Mouse (Mus musculus): ENCODE data around the gene Kcnmb2. TPM values are rescaled to one million over a fixed set of nuclear protein-coding genes. Genes with fewer than 3 reads are reported as not detected.

Kcnmb2 gene
- polyA plus RNA-seq, 1 experiment from 2014 or later: 14.5 TPM

DNA sequence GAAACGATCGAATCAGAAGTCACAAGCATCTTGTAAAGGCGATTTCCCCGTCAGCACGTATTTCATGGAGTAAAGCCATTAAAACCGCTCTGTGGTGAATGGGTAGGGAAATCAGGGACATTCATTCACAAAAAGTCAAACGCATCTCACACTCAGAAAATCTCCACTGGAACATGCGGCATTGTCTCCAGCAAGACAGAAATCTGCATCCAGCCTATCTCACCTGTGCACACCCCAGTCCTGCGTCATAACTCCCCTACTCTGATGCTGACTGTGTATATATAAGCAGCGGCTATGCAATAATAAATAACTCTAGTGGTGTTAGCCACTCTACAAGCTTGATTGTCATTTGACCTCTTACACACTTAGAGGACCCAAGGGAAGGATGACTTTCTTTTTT lies 199.1 kb downstream of the Kcnmb2 start:
- no peak for ATAC-seq (ENCODE audit: low FRiP score)
- H3K9me3 ChIP-seq: no peaks in the 10 kb centered on the region
- H3K27me3 ChIP-seq: no peaks in the 10 kb centered on the region
- H3K4me2 ChIP-seq: no peak overlapping the region
- H3K4me3 ChIP-seq: no peak overlapping the region
- 84% methylated on average over 10 of the region's 10 CpGs for WGBS
- H3K27ac ChIP-seq: no peak overlapping the region
- H3K4me1 ChIP-seq (replicated peaks): no peaks in the 10 kb centered on the region
- H3K9ac ChIP-seq: no peak overlapping the region
- H3K36me3 ChIP-seq: no peaks in the 10 kb centered on the region

DNA sequence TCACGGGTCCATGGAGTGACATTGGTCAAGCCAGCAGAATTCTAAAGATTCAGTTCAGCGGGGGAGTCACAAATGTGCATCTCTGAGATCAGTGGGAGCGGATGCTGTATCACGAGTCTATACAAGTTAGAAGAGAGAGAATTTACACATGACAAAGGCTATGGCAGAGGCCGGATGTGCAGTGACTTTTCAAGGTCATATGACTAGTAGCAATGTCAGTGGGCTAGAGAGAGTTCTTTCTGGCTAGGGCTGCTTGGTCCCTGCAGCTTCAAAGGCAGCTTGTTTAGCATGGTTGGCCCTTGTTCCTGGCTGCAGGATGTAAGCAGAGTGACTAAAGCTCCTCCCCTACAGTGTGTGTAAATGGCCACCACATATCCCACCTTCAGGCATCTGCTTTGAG lies 217.5 kb downstream of the Kcnmb2 start:
- no peak overlapping the region for H3K4me2 ChIP-seq
- no peak overlapping the region for H3K9ac ChIP-seq
- H3K36me3 ChIP-seq: no peaks in the 10 kb centered on the region
- H3K4me1 ChIP-seq (replicated peaks): no peaks in the 10 kb centered on the region
- no peaks in the 10 kb centered on the region for H3K9me3 ChIP-seq
- ATAC-seq (ENCODE audit: low FRiP score): no peak
- H3K27ac ChIP-seq: no peak overlapping the region
- H3K4me3 ChIP-seq: no peak overlapping the region
- no peaks in the 10 kb centered on the region for H3K27me3 ChIP-seq
- WGBS: 89% methylated on average over 5 of the region's 5 CpGs

DNA sequence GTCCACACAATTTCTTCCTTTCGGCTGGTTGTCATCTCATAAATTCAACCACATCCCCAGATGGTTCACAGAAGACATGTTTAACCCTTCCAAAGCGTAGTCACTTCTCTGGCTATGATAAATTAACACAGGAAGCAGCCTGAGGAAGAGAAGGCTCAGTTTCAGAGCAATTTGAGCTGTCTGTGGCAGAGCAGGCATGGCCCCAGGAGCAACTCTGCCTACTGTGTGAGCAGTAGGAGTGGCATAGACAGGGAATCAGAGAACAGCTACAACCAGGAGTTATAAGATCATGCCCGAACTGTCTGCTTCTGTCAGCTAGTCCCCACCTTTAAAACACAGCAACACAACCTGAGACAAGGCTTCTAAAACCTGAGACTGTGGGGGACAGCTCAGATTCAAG lies 219.4 kb downstream of the Kcnmb2 start:
- no peak overlapping the region for H3K4me3 ChIP-seq
- no peaks in the 10 kb centered on the region for H3K4me1 ChIP-seq (replicated peaks)
- no peaks in the 10 kb centered on the region for H3K36me3 ChIP-seq
- no peak overlapping the region for H3K9ac ChIP-seq
- no peaks in the 10 kb centered on the region for H3K9me3 ChIP-seq
- WGBS: 65% methylated on average over 3 of the region's 3 CpGs
- H3K27me3 ChIP-seq: no peaks in the 10 kb centered on the region
- no peak overlapping the region for H3K4me2 ChIP-seq
- no peak for ATAC-seq (ENCODE audit: low FRiP score)
- no peak overlapping the region for H3K27ac ChIP-seq

DNA sequence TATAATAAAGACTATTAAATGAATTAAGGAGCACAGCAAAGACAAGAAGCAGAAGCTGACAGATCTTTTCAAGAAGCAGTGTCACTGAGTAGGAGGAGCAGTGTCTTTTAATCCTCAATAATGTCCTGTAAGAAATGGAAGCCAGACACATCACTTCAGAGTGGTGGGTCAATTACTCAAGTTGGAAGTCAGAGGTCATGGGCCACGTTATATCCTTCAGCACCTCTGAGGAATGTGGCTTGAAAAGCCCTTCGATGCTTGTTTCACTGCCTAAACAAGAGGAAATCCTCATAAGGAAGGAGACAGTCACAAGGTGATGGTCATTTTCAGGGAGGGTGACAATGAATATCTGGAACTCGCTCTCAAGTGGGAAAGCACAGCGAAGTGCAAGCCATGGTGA lies 223.1 kb downstream of the Kcnmb2 start:
- H3K36me3 ChIP-seq: no peaks in the 10 kb centered on the region
- no peak overlapping the region for H3K27ac ChIP-seq
- WGBS: 57% methylated on average over 4 of the region's 4 CpGs
- H3K4me2 ChIP-seq: no peak overlapping the region
- no peak for ATAC-seq (ENCODE audit: low FRiP score)
- H3K4me1 ChIP-seq (replicated peaks): peaks cover 7% of the 10 kb centered on the region
- no peak overlapping the region for H3K9ac ChIP-seq
- H3K4me3 ChIP-seq: no peak overlapping the region
- H3K27me3 ChIP-seq: no peaks in the 10 kb centered on the region
- H3K9me3 ChIP-seq: peaks cover 3% of the 10 kb centered on the region; the same call in 1 of the 2 replicates

DNA sequence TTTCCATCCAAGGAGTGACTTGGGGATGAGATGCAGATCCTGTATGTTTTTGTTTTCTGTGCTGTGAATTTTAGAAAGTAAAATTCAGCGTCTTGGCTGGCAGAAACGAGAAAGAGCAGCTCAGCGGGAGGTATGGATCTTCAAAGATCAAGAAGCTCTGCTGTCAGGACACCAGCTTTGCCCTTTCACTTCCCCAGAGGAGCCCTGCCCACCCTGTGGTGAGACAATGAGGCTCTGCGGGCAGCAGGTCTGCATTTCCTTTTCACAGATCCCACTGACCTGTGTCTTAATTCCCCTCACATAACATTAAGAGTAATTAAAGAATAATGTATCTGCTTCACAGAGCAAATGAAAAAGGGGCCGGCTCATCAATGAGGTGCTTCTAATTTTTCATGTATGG lies 226.1 kb downstream of the Kcnmb2 start:
- Histone ChIP-seq H3K4me3 (no peak overlapping the region), H3K9ac (no peak overlapping the region), H3K4me2 (no peak overlapping the region), H3K4me1 (replicated peaks) (peaks cover 7% of the 10 kb centered on the region), H3K36me3 (no peaks in the 10 kb centered on the region), H3K9me3 (peaks cover 3% of the 10 kb centered on the region; the same call in 1 of the 2 replicates), H3K27ac (no peak overlapping the region), H3K27me3 (no peaks in the 10 kb centered on the region)
- ATAC-seq (ENCODE audit: low FRiP score): no peak
- WGBS: 1% methylated on average over 5 of the region's 5 CpGs

DNA sequence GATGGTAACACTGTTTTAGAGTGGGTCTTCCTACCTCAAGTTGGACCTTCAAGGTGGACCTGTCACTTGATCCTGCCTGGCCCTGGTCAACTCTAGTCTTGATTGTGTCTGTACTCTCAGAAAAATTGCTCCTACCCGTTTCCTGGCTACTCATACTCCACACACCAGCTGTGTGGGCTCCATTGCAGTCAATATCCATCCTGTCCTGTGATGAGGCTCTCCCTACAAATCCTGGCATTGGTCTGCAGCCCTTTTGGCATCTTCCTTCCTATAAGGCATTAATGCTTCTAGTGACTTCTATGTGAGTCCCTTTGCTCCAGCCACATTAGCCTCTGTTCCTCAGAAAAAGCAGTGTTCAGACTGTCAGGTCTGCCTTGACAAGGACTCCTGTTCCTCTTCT lies 228.4 kb downstream of the Kcnmb2 start:
- H3K4me1 ChIP-seq (replicated peaks): peaks cover 7% of the 10 kb centered on the region
- no peaks in the 10 kb centered on the region for H3K27me3 ChIP-seq
- H3K4me2 ChIP-seq: no peak overlapping the region
- no peak overlapping the region for H3K4me3 ChIP-seq
- H3K9me3 ChIP-seq: peaks cover 3% of the 10 kb centered on the region; the same call in 1 of the 2 replicates
- no peak overlapping the region for H3K9ac ChIP-seq
- no peaks in the 10 kb centered on the region for H3K36me3 ChIP-seq
- no peak for ATAC-seq (ENCODE audit: low FRiP score)
- WGBS: 71% methylated on average over 1 of the region's 1 CpGs
- no peak overlapping the region for H3K27ac ChIP-seq

DNA sequence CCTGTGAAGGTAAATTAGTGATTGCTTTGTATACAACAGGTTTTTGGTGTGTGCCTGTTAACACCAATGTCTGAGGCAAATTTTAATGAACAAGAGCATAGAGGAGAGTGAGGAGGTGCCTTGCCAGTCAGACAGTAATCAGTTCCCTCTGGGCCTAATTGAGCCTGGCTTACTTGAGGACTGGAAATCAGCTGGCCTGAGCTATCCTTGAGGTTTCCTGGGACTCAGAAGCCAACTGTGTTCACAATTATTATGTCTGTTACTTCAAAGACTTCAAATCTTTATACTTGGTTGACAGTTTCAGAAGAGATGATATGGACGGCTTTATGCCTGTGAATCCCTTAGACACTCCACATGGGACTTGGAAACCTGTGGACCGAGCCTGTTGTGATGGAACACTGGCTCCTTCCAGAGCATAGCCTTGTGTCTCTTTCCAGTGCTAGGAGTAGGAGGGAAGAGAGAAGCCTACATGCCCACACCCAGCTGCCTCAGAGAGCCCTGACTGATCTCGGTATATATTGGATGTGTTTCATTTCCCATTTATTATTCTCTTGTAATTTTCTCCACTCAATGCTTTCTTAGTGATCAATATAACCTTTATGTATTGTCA lies 230.2 kb downstream of the Kcnmb2 start:
- no peaks in the 10 kb centered on the region for H3K36me3 ChIP-seq
- ATAC-seq (ENCODE audit: low FRiP score): no peak
- H3K4me1 ChIP-seq (replicated peaks): peaks cover 7% of the 10 kb centered on the region
- H3K9me3 ChIP-seq: no peaks in the 10 kb centered on the region
- H3K27ac ChIP-seq: no peak overlapping the region
- 79% methylated on average over 3 of the region's 3 CpGs for WGBS
- no peak overlapping the region for H3K4me3 ChIP-seq
- no peak overlapping the region for H3K9ac ChIP-seq
- H3K4me2 ChIP-seq: no peak overlapping the region
- no peaks in the 10 kb centered on the region for H3K27me3 ChIP-seq

DNA sequence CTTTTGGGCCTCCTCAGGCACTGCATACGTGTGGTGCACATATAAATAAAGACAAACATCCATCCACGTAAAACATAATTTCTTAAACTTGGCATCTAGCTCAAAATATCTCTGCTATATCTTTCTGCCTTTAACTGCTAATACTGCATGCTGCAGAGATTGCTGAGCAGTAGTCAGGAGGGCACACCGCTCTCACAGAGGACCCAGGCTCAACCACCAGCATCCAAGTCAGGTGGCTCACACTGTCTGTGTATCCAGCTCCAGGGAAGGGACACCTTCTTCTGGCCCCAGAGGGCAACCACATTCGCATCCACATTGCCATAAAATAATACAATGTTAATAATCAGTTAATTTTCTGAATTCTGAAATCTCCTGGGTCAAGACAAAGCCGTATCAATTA lies 241.9 kb downstream of the Kcnmb2 start:
- Histone ChIP-seq H3K4me2 (no peak overlapping the region), H3K4me3 (no peak overlapping the region), H3K36me3 (no peaks in the 10 kb centered on the region), H3K4me1 (replicated peaks) (no peaks in the 10 kb centered on the region), H3K27ac (no peak overlapping the region), H3K27me3 (no peaks in the 10 kb centered on the region), H3K9me3 (no peaks in the 10 kb centered on the region), H3K9ac (no peak overlapping the region)
- ATAC-seq (ENCODE audit: low FRiP score): no peak
- 90% methylated on average over 5 of the region's 5 CpGs for WGBS

DNA sequence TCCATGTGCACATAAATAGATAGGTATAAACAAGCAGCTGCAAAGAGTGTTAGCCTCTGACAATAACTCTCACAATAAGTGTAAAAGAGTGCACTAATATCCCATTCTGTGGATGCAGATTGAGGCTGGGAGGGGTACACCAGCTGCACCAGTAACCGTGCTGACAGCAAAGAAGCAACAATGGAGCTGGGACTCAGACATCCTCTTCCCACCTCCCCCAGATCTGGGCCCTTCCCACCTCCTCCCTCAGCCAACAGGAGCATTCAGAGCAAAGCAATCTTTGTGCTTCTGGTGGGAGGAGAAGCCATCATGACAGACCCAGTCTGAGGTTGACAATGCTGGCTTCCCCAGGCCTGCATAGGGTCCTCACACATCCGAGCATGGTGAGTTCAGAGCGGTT lies 242.3 kb downstream of the Kcnmb2 start:
- Histone ChIP-seq H3K4me2 (no peak overlapping the region), H3K27me3 (no peaks in the 10 kb centered on the region), H3K9ac (no peak overlapping the region), H3K27ac (no peak overlapping the region), H3K4me1 (replicated peaks) (no peaks in the 10 kb centered on the region), H3K9me3 (no peaks in the 10 kb centered on the region), H3K4me3 (no peak overlapping the region), H3K36me3 (no peaks in the 10 kb centered on the region)
- WGBS: 57% methylated on average over 3 of the region's 3 CpGs
- ATAC-seq (ENCODE audit: low FRiP score): no peak

DNA sequence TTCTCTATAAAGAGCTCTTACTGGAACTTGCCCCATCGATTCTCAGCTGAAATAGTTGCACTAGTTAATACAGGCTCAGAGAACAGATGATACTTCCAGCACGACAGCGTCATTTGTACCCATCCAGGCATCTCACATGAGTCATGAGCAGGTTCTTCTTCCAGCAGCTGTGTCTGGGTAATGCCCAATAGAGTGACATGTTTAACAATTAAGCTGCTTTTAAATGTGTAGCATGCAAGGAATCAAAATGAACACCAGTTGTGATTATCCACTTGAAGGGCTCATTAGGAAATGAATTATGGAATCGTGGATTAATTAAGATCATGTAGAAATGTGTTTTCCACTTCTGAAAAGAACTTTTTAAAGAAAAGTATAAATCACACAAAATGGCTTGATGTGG lies 245.4 kb downstream of the Kcnmb2 start:
- ATAC-seq (ENCODE audit: low FRiP score): no peak
- Histone ChIP-seq H3K36me3 (no peaks in the 10 kb centered on the region), H3K9ac (no peak overlapping the region), H3K4me3 (no peak overlapping the region), H3K9me3 (no peaks in the 10 kb centered on the region), H3K27ac (no peak overlapping the region), H3K4me2 (no peak overlapping the region), H3K4me1 (replicated peaks) (peaks cover 7% of the 10 kb centered on the region; the same call in 1 of the 2 replicates), H3K27me3 (no peaks in the 10 kb centered on the region)
- WGBS: 83% methylated on average over 4 of the region's 4 CpGs

DNA sequence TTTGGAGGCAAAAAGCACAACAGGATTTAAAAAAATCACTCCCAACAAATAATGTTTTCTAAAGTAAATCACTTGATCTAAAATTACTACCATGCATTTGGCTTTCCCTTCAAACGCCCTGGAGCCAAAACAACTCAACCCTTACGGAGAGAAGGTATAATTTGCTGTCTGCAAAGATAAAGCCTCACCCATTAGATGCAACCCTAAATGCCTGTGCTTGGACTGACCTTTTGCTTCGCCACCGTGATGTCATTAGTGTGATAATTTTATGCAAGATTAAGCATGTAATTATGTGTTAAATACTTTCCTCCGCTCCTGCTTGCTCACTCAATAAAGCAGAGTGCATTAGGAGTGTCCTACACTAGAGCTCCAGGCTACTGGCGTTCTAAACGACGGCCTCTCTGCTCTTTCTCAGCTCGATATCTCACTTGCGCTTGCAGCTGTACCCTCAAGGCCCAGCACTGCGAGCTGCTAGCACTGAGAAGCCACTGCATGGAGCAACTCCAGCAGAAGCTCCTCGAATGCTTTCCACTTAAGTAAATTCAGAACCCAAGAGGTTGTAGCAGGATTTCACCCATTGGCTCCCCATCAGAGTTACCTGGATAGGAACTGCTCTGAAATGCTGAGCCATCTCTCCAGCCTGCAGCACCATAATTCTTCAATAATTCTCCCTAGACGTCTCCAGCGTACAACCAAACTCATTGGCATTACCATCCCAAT lies 247.7 kb downstream of the Kcnmb2 start:
- 51% methylated on average over 14 of the region's 14 CpGs for WGBS
- Histone ChIP-seq H3K27ac (0 out of 2 replicates have a peak overlapping the region, but pooled peaks have one; percentile 52), H3K36me3 (no peaks in the 10 kb centered on the region), H3K27me3 (no peaks in the 10 kb centered on the region), H3K4me1 (replicated peaks) (peaks cover 7% of the 10 kb centered on the region; the same call in 1 of the 2 replicates), H3K4me2 (no peak overlapping the region), H3K9ac (no peak overlapping the region), H3K9me3 (no peaks in the 10 kb centered on the region), H3K4me3 (no peak overlapping the region)
- ATAC-seq (ENCODE audit: low FRiP score): peak; percentile 73

DNA sequence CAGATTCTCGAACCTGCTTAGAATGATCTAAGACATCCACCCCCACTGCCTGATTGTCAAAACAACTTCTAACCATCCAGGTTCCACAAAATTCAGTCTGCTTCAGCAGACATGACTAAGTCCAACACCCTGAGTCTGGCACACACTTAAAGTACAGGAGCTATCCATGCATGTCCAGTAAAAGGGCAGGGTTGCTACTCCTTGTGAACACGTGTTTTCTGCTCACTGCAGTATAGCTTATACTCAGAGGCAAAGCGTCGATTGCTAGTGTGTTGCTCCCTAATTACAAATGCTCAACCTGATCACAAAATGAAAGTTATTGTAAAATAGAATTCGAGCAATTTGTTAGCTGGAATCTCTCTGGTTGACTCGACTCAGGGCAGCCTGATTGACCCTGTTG lies 278.2 kb downstream of the Kcnmb2 start:
- 80% methylated on average over 6 of the region's 6 CpGs for WGBS
- H3K36me3 ChIP-seq: no peaks in the 10 kb centered on the region
- no peaks in the 10 kb centered on the region for H3K27me3 ChIP-seq
- H3K4me2 ChIP-seq: no peak overlapping the region
- 0 out of 2 replicates have a peak, but pooled peaks cover 3% of the 10 kb centered on the region for H3K9me3 ChIP-seq
- no peak overlapping the region for H3K4me3 ChIP-seq
- H3K4me1 ChIP-seq (replicated peaks): no peaks in the 10 kb centered on the region
- H3K27ac ChIP-seq: no peak overlapping the region
- no peak overlapping the region for H3K9ac ChIP-seq
- ATAC-seq (ENCODE audit: low FRiP score): no peak

Measured in hindbrain, embryonic 13.5 days (tissue).